Mouse (Mus musculus): ENCODE measurements around the gene Gpr107.

The Gpr107 gene

DNA sequence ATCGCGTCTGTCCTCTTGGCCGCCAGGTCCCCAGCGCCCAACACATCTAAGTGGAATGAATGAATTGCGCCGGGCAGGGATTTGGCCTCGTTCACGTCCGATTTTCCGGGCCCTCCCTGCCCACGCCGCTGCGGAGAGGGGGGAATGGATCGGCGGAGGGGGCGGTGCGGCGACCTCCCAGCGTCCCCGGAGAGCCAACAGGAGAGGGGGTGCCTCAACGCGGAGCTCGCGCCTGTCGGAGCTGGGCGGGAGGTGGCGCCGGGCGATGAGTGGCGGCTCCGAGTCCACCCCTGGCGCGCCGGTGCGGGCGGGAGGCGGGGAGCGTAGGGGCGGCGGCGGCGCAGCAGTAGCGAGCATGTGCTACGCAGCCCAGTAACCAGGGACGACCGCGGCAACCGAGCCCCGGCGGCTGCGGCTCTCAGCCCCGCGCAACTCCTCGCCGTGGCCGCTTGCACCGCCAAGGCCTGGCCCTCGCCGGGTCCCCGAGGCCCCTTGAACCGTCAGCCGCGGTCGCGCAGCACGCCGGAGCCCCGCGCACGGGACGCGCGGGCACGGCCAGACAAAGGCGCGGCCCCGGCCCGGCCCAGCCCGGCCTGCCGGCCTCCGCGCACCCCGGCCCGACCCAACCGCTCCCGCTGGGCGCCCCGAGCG lies 93.5 kb downstream of the Gpr107 start, which contains the start of gene Ncs1:
Gene Ncs1 (plus strand): TSS at position 333 of the 651 bp plus-strand sequence.
- DNase-seq (ENCODE audit: low read depth, low spot score) = peak; percentile 43

DNA sequence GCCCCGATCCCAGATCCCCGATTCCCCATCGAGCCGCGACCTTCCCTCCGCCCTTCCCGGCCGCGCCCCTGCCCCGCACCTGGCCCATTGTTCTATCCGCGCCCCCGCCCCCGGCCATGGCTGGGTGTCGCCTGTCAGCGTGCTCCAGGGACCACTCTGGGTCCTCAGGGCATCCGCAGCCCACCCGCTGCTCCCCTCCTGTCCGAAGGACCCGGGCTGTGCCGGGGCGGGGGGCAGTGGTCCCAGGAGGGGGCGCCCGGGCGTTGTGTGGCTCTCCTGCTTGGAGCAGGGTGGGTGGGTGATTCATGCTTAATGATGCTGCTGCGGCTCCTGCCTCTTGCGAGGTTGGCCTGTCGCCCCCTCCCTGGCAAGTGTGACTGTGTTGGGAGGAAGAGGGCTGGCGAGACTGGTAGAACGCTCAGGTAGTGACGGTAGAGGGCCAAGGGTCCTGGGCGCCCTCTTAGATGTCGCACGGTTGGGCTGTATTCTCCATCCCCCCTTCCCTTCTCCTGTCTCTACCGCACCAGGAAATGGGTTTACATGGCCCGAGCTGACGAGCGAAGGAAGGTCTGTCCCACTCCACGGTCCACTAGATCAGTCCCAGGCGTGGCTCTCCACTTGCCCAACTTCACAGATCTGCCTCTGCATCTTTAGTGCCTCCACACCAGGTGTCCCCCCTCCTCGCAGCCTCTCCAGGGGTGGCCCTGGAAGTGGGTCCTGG lies 94.3 kb downstream of the Gpr107 start:
- DNase-seq (ENCODE audit: low read depth, low spot score) = peak; percentile 38

DNA sequence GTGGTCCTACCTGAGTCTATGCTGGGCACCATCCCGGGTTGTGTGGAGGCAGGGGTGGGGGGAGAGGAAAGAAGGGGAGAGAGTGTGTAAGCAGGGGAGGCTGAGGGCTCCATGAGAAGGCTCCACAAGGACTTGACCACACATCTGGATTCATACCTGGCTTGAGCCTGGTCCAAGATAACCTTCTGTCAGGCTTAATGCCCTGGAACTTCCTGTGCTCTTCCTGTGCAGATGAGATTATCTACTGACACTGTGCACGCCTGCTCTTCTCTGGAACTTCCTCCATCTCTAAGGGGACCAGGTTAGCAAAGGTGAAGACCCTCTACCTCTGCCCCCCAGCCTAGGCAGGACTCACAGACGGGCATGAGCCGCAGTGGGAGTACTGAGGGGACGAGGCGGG lies 96.7 kb downstream of the Gpr107 start:
- DNase-seq (ENCODE audit: low read depth, low spot score) = no peak

DNA sequence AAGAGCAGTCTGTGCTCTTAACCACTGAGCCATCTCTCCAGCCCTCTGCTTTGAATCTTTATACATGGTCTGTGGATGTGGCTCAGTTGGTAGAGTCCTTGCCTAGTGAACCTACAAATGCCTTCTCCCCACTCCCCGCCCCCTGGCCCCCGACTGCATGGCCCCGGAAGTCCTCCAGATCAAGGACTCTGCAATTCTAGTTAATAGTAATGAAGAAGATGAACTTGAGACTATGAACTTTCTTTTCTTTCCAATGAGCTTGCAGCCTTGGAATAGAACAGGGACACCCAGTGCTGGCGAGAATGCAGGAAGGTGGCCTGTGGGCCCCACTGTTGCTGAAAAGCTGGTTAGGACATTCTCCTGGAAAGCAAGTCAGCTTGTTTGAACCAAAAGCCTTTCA lies 100.1 kb downstream of the Gpr107 start:
- DNase-seq (ENCODE audit: low read depth, low spot score) = no peak

DNA sequence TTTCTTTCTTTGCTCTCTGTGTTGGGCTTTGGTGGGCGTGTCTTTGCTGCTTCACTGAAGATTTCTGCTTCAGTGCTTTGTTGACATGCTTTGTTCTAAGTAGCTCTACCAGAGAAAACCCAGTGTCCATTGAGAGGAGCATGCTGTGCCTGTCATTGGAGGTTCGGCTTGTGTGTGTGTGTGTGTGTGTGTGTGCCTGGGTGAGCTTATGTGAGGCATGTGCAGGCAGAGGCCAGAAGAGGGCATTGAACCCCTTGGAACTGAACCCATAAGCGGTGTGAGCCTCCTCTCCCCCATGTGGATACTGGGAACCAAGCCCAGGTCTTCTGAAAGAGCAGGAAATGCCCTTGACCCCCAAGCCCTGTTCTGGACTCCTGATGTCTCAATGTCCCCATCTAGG lies 101.3 kb downstream of the Gpr107 start:
- no peak for DNase-seq (ENCODE audit: low read depth, low spot score)

DNA sequence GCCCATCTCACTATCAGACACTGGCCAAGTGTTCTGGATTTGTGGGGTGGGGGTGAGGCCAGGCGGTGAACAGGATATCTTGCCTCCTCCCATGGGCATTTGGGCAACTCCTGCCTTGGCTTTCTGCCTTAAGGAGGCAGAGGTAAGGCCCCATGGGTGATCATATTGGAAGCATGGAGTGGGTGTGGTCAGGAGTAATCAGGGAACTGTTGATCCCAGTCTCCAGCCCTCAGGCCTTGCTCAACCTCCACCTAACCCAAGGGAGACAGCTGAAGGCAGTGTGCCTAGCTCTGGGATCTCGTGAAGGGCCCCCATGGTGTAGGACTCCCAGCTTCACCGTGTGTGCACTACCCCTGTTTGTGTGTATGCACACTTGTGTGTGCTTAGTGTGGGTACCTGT lies 102.7 kb downstream of the Gpr107 start:
- no peak for DNase-seq (ENCODE audit: low read depth, low spot score)

DNA sequence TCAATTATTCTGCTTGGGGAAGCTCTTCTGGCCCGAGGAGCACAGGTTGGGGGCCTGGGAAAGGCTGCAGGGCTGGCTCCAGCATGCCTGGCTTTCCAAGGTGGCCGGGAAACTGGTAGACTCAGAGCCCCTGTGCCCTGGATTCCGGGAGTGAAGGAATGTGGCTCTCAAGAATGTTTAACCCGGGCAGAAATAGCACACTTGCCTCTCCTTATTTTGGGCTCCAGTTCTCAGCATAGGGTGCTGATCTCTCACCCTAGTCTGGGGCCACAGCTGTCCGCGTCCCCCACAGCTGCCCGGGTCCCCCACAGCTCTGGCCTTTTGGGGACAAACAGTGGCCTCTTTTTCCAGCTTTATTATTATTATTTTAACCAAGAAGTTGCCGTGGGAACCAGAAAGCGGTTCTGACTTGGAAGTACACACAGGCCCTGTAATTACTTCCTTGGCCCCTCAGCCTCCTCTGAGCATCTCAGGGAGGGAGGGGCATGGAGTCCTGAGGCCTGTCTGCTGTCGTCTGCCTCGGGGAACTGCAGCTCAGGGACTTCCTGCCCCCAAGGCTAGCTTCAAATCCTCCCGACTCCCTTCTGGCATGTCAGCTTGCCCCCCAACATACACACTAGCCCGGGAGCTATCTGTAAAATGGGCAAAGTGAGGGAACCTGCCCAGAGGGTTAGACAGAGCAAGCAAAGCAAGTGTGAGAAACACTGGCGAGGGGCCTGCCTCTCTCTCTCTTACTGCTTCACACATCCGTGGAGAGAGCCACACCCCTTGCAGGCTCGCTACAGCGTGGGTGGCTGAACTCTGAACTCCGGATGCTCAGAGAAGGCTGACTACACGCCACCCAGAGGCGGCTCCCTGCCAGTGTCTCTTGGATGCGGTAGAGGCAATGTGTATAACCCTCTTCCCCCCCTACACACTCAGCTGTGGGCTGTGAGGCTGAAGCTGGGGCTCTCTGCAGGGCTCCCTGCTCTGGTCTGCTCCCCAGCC lies 104.1 kb downstream of the Gpr107 start:
- DNase-seq (ENCODE audit: low read depth, low spot score) = peak; percentile 43

DNA sequence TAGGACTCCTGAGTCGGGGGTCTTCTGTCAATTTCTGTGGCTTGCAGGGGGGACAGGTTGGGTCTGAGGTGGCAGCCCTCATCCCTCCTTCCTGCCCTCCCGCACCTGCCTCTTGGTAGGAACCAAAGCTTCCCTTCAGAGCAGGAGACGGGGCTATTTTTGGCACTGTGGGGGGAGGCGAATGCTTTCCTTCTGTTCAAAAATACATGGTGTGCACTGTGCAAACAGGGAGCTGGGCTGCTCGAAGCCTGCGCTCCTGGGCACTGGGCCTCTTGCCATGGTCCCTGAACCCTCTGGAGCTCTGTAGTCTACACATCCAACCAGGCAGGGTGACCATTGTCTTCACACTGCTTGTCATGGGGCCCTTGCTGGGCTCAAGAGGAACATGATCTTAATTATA lies 105.0 kb downstream of the Gpr107 start:
- no peak for DNase-seq (ENCODE audit: low read depth, low spot score)

DNA sequence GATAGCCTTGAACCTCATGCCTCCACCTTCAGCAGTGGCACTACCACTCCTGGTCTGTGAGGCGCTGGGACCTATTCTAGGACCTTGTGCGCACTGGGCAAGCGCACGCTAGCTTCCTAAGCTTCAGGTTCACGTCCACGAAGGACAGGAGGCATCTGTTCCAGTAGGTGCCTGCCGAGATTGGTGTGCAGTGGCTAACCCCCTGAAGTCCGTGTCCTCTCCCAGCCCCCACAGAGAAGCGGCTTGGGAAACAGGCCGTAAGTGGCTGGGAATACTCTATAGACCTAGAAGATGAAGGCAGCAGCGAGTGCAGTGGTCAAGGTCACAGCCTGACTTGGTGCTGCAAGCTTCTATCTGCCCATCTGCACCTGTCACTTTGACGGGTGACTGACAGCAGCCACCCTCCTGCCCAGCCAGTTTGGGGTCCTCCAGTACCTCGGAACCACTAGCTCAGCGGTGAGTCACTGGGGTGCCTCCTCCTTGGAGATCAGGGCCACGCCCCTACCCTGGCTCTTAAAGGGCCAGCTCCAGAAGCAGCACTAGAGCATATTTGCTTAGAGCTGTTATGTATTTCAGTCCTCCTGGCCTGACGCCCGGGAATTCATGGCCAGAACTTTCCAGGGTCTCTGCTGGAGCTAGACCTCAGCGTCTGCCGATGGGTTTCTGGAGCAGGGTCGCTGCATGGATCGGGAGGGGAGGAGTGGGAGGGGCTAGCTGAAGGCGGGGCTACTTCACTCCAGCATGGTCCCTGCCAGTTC lies 106.7 kb downstream of the Gpr107 start:
- no peak for DNase-seq (ENCODE audit: low read depth, low spot score)

DNA sequence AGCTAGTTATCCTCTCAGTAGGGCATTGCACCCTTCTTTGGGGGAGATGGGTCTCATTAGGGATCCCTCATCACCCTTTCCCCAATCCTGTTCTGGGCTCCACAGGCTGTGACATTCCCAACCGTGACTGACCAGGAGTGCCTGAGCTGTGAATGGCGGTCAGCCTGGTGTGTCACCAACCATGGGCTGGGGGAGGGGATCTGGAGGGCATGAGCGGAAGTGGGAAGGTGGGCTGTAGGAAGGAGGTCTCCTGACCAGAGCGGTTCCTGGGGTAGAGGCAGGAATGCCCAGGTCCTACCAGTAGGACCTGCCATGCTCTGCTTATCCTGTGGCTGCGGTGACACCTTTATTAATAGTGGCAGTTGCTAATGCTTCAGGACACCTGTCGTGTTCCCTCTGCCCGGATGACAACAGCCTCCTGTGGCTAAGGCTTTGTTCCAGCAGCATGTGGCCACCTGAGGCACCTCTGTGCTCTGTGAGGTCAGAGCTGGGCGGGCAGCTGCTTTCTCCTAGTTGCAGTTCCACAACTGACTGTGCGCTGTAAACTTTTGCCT lies 107.3 kb downstream of the Gpr107 start:
- DNase-seq (ENCODE audit: low read depth, low spot score) = no peak

DNA sequence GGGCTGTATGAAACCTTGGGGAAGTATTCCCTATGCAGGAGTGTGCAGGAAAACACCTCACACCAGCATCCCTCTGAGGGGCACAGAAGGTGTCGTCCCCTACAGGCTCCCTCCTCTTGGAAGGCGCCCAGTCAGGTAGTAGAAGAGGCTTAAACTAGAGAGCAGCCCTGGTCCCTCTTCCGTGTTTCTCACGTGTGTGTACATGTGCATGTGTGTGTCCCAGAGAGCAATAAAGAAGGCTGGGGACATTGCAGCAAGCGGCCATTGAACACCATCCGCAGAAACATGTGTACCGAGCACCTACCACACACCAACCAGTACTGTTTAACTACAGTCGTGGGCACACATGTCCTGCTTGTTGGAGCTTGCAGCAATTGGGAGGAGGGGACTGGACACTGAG lies 108.4 kb downstream of the Gpr107 start:
- DNase-seq (ENCODE audit: low read depth, low spot score) = no peak

DNA sequence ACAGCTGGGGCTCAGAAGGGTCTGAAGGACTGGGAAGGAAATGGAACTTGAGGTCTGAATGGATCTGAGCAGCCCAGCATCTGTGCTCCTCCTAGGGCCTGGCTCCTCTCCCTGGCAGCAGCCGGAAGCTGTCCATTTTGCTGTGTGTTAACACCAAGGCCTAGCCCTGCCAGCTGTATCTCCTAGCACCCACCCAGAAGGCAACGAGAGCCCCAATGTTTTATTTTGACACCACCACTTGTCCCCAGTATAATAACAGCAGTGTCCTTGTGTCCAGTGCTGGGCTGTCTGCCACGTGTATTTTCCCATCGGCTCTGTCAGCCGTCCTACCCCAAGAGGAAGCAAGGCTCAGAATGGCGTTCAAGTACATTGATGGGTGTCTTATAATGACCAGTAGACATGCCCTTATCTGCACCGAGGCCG lies 110.9 kb downstream of the Gpr107 start:
- no peak for DNase-seq (ENCODE audit: low read depth, low spot score)

DNA sequence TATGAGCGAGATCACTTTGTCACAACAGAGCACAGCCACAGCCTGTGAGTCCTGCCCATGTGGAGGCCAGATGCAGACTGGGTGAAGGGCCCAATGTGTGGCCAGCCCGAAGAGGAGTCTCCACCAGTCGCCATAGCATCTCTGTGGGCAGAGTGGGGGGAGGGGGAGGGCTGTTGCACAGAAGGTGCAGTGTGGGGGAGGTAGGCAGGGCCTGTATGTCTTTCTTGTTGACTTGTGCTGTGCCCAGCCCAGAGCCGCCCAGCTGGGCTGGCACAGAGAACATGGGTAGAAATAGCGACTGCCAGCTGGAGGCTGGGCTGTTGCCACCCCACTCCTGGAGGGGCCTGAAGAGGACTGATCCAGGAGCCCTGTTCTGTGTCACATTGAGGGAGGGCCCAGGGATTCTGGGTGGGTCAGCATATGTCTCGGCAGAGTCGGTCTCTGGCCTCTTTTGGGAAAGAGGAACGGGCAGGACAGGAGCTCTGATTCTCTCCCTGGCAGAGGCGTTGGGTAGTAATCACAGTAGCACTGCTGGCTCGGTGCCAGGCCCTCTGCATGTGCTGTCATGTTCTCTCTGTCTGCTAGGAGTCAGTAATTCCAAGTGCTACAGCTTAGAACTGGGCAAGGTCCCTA lies 111.7 kb downstream of the Gpr107 start:
- DNase-seq (ENCODE audit: low read depth, low spot score) = no peak

DNA sequence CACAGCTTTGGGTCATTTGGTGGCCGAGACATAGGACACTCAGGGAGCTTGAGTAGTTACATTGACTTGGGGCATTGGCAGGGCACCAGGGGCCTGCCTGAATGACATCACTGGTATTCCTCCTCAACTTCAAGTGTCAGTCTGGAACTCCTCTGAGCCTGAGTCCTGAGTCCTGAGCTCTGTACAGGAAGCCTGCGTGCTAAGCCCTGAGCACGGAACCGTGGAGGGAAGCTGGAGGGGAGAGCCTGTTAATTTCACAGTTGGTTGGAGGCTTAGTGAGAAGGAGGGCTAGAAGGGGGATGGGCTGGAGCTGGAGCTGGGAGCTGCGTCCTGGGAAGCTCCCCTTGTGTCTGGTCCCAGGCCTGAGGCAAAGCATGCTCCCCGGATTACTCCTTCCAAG lies 115.3 kb downstream of the Gpr107 start:
- DNase-seq (ENCODE audit: low read depth, low spot score) = no peak
